Comparison of ENCODE assay signal across 8 mouse cellular contexts in the genomic region with DNA sequence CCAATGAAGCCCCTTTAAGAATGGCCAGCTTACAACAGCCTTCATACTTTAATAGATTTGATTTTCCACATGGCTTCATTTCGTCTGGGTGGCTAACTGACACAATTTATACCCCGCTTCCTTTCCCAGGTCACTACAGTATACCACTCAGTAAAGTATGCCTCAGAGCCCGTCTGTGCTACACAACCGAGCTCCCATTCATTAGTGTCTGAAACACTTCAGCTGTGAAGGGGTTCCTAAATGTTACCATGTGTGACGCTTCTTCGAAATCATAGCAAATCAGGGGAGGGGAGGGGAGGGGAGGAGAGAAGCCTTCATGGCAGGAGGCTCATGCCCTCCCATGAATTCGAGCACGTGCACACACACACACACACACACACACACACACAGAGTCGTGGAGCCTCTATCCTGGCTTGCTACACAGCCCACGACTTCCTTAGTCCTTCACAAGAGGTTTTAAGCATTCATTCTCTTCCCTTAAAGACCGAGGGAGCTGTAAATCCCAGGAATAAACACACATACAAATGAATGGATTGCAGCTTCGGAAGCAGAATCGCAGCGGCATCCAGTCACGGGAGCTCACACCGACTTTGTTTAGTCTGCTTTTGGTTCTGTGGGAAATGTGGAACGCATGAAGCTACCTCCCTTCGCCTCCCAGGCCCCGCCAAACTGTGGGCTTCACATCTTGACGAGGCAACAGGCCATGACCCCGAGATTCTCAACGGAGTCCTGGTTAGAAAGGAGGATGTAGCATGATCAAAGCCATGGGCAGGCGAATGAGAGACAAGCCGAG.
DNase-seq lines count a peak whose midpoint lies in the region; ATAC-seq lines count a peak whose summit lies in the region.

No protein-coding gene starts in this region.

- H3K4me3 ChIP-seq in embryonic facial prominence, embryonic 14.5 days (ENCODE audit: low read depth, low read length): no peak overlapping the region
- 0 out of 2 replicates have a peak overlapping the region, but pooled peaks have one; percentile 5 for H3K4me3 ChIP-seq in intestine, embryonic 16.5 days (ENCODE audit: low read length)
- no peak overlapping the region for H3K4me3 ChIP-seq in midbrain, embryonic 16.5 days (ENCODE audit: low read depth, low read length)

- peak; percentile 5 to 9 for DNase-seq in cerebellum, postnatal 25 days
- peak; percentile 85 for DNase-seq in embryonic facial prominence, embryonic 14.5 days (ENCODE audit: low spot score)
- no peak for DNase-seq in right cerebral cortex, adult 18-20 months
- no peak for DNase-seq in cerebellum, adult 18-20 months
- DNase-seq in thymus, postnatal 4 days: no peak

- H3K9me3 ChIP-seq in embryonic facial prominence, embryonic 14.5 days (ENCODE audit: control insufficient read depth, low read length): no peaks in the 10 kb centered on the region
- no peaks in the 10 kb centered on the region for H3K9me3 ChIP-seq in intestine, embryonic 16.5 days (ENCODE audit: control insufficient read depth, low read length)
- H3K9me3 ChIP-seq in midbrain, embryonic 16.5 days (replicated peaks; ENCODE audit: control insufficient read depth, low read length, poor library complexity, severe bottlenecking): no peaks in the 10 kb centered on the region

- no peak for ATAC-seq in cerebellum, adult (ENCODE audit: insufficient number of reproducible peaks, low FRiP score, low TSS enrichment)
- ATAC-seq in embryonic facial prominence, embryonic 14.5 days (ENCODE audit: low read depth): peak; percentile 86
- ATAC-seq in intestine, embryonic 16.5 days: peak; percentile 61
- no peak for ATAC-seq in midbrain, embryonic 16.5 days

- H3K36me3 ChIP-seq in embryonic facial prominence, embryonic 14.5 days (ENCODE audit: control insufficient read depth, insufficient read depth, low read length): peaks cover 10% of the 10 kb centered on the region; the same call in 1 of the 2 replicates
- no peaks in the 10 kb centered on the region for H3K36me3 ChIP-seq in intestine, embryonic 16.5 days (ENCODE audit: control insufficient read depth, insufficient read depth, low read length)
- H3K36me3 ChIP-seq in midbrain, embryonic 16.5 days (ENCODE audit: control insufficient read depth, insufficient read depth, low read length): no peaks in the 10 kb centered on the region

- WGBS in embryonic facial prominence, embryonic 14.5 days: 24% methylated on average over 24 of the region's 24 CpGs
- WGBS in intestine, embryonic 16.5 days: 31% methylated on average over 24 of the region's 24 CpGs
- 36% methylated on average over 24 of the region's 24 CpGs for WGBS in midbrain, embryonic 16.5 days

- no peaks in the 10 kb centered on the region for H3K27me3 ChIP-seq in embryonic facial prominence, embryonic 14.5 days (replicated peaks; ENCODE audit: control insufficient read depth, insufficient read depth, low read length)
- H3K27me3 ChIP-seq in intestine, embryonic 16.5 days (replicated peaks; ENCODE audit: control insufficient read depth, insufficient read depth, low read length): no peaks in the 10 kb centered on the region
- H3K27me3 ChIP-seq in midbrain, embryonic 16.5 days (ENCODE audit: control insufficient read depth, insufficient read depth, low read depth, low read length): no peaks in the 10 kb centered on the region

- H3K4me2 ChIP-seq in embryonic facial prominence, embryonic 14.5 days (ENCODE audit: low read depth, low read length): peak overlapping the region; percentile 35
- H3K4me2 ChIP-seq in intestine, embryonic 16.5 days (ENCODE audit: low read depth, low read length): peak overlapping the region; percentile 37
- H3K4me2 ChIP-seq in midbrain, embryonic 16.5 days (ENCODE audit: low read length): peak overlapping the region; percentile 28

- peaks cover 23% of the 10 kb centered on the region for H3K4me1 ChIP-seq in embryonic facial prominence, embryonic 14.5 days (ENCODE audit: control insufficient read depth, insufficient read depth, low read length)
- H3K4me1 ChIP-seq in intestine, embryonic 16.5 days (ENCODE audit: control insufficient read depth, insufficient read depth, low read length): peaks cover 37% of the 10 kb centered on the region
- H3K4me1 ChIP-seq in midbrain, embryonic 16.5 days (ENCODE audit: control insufficient read depth, insufficient read depth, low read length): peaks cover 4% of the 10 kb centered on the region; the same call in 1 of the 2 replicates

- peak overlapping the region; percentile 2; the same call in 1 of the 2 replicates for H3K9ac ChIP-seq in embryonic facial prominence, embryonic 14.5 days (ENCODE audit: low read depth, low read length)
- H3K9ac ChIP-seq in intestine, embryonic 16.5 days (ENCODE audit: low read depth, low read length): peak overlapping the region; percentile 49; the same call in 1 of the 2 replicates
- H3K9ac ChIP-seq in midbrain, embryonic 16.5 days (ENCODE audit: low read depth, low read length): no peak overlapping the region

- H3K27ac ChIP-seq in embryonic facial prominence, embryonic 14.5 days (replicated peaks; ENCODE audit: low read depth, low read length): peak overlapping the region; percentile 42
- H3K27ac ChIP-seq in intestine, embryonic 16.5 days (ENCODE audit: low read length): peak overlapping the region; percentile 66
- no peak overlapping the region for H3K27ac ChIP-seq in midbrain, embryonic 16.5 days (ENCODE audit: low read length)

Comparison
In these comparisons a context has a peak if more than half of its experiments do, and no peak if none do; other contexts are left out.
1. DNase-seq: peak in cerebellum, postnatal 25 days (2 of 2) and embryonic facial prominence, embryonic 14.5 days (single experiment); none in right cerebral cortex, adult 18-20 months (single experiment), cerebellum, adult 18-20 months (0 of 2) and thymus, postnatal 4 days (single experiment).
2. ATAC-seq: peak in embryonic facial prominence, embryonic 14.5 days (single experiment) and intestine, embryonic 16.5 days (single experiment); none in cerebellum, adult (single experiment) and midbrain, embryonic 16.5 days (single experiment).
3. Peak in every context shown above with its lines, with median percentiles within 50 percentile points of each other: H3K4me2 ChIP-seq.